Mouse (Mus musculus) midbrain, embryonic 14.5 days (tissue): ENCODE measurements around the gene Gm4450. TPM values are rescaled to one million over a fixed set of nuclear protein-coding genes. Genes with fewer than 3 reads are reported as not detected.

ENCODE experiments used
- ATAC-seq: fragments of 200-750 bp; cut with Nextera tagmentation; 2 replicates; pipeline ENCODE4 v1.8.0; 2017; ENCODE audit warnings: moderate number of reproducible peaks, moderate library complexity; ENCODE audit not compliant: low FRiP score, low TSS enrichment
- DNase-seq: peaks from one replicate; pipeline ENCODE4 v3.0.0-alpha.2; 2015
- H3K27ac ChIP-seq: fragments of 300-500 bp; sonication (generic); replicated peaks from 2 replicates; pipeline ENCODE4 v1.5.1; 2014; ENCODE audit warnings: mild to moderate bottlenecking, low read depth, low read length, moderate library complexity
- H3K27me3 ChIP-seq: fragments of 300-500 bp; sonication (generic); 2 replicates; pipeline ENCODE4 v1.6.1; 2014; ENCODE audit warnings: low read length, control low read depth, mixed read lengths; ENCODE audit not compliant: control insufficient read depth, insufficient read depth
- H3K36me3 ChIP-seq: fragments of 300-500 bp; sonication (generic); 2 replicates; pipeline ENCODE4 v1.6.1; 2014; ENCODE audit warnings: low read length, control low read depth; ENCODE audit not compliant: control insufficient read depth, insufficient read depth
- H3K4me1 ChIP-seq: fragments of 300-500 bp; sonication (generic); 2 replicates; pipeline ENCODE4 v1.6.1; 2014; ENCODE audit warnings: mild to moderate bottlenecking, antibody characterized with exemption, low read length, control low read depth; ENCODE audit not compliant: control insufficient read depth, insufficient read depth
- H3K4me2 ChIP-seq: fragments of 300-500 bp; sonication (generic); 2 replicates; pipeline ENCODE4 v1.6.1; 2014; ENCODE audit warnings: mild to moderate bottlenecking, low read length, moderate library complexity
- H3K4me3 ChIP-seq: fragments of 300-500 bp; sonication (generic); replicated peaks from 2 replicates; pipeline ENCODE4 v1.5.1; 2014; ENCODE audit warnings: low read depth, low read length
- H3K9ac ChIP-seq: fragments of 300-500 bp; sonication (generic); replicated peaks from 2 replicates; pipeline ENCODE4 v1.6.1; 2014; ENCODE audit warnings: mild to moderate bottlenecking, low read length, moderate library complexity
- H3K9me3 ChIP-seq: fragments of 300-500 bp; sonication (generic); 2 replicates; pipeline ENCODE4 v1.6.1; 2016; ENCODE audit warnings: low read length, control low read depth, mixed read lengths; ENCODE audit not compliant: control insufficient read depth
- WGBS: fragments of 180-500 bp; shearing (Covaris S2); extraction: QIAGEN DNeasy Blood & Tissue Kit; methylation state at CpG from one replicate; pipeline ENCODE4 v1.1.7; 2014; 5-methylcytosine and 5-hydroxymethylcytosine counted together
- polyA plus RNA-seq: library from polyadenylated mRNA; unstranded; fragments of >200 nt; fragmentation: Nextera tagmentation; extraction: Ambion mirVana; gene quantifications from 2 replicates; pipeline ENCODE4 v1.2.1, GENCODE M21; 2014

Gm4450 gene
- polyA plus RNA-seq, 1 experiment from 2014 or later: not detected

DNA sequence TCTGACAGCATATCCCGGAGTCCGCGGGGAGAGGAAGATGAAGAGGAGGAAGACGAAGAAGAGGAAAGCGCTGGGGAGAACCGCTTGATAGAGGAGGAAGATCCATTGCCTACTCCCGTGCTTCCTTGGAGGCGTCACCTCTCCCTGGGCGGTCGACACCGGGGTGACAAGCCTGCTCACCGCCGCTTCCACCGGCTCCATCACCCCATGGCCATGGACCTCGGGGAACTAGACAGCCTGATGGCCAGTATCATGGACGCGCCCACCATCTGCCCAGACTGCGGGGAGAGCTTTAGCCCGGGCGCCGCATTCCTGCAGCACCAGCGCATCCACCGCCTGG, 29.7 kb downstream of the Gm4450 start:
- Histone ChIP-seq H3K9ac (peak overlapping the region; percentile 44), H3K4me1 (peaks cover 20% of the 10 kb centered on the region; the same call in 1 of the 2 replicates), H3K27ac (0 out of 2 replicates have a peak overlapping the region, but pooled peaks have one; percentile 5), H3K27me3 (peaks cover 17% of the 10 kb centered on the region), H3K36me3 (peaks cover 8% of the 10 kb centered on the region; the same call in 1 of the 2 replicates), H3K9me3 (no peaks in the 10 kb centered on the region), H3K4me2 (peak overlapping the region; percentile 90), H3K4me3 (peak overlapping the region; percentile 46)
- ATAC-seq (no peak), DNase-seq (no peak)
- WGBS: under 1% methylated on average over 23 of the region's 23 CpGs

DNA sequence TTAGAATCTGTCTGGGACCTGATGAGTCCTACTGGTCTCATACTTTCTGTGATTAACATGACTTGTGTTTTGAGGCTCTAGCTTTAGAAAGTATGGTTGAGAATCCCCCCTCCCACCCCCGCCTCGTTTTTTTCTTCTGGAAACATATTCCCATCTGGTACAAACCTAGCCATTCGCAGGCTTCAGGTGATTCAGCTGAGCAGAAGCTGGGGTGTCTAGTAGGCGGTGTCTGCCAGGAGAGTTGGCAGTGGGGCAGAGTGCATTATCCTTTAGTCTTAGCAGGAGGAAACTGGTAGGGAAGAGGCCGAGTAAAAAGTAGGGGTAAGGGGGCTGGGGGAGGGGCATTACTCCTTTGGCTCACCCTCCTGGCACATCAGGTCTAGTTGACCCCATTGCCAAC, 30.2 kb downstream of the Gm4450 start:
- H3K27me3 ChIP-seq: peaks cover 17% of the 10 kb centered on the region
- no peaks in the 10 kb centered on the region for H3K9me3 ChIP-seq
- H3K9ac ChIP-seq: no peak overlapping the region
- peaks cover 8% of the 10 kb centered on the region; the same call in 1 of the 2 replicates for H3K36me3 ChIP-seq
- WGBS: 44% methylated on average over 5 of the region's 5 CpGs
- ATAC-seq (0 out of 2 replicates have a peak, but pooled peaks have one; percentile 1), DNase-seq (no peak)
- H3K4me1 ChIP-seq: peaks cover 20% of the 10 kb centered on the region; the same call in 1 of the 2 replicates
- peak overlapping the region; percentile 90 for H3K4me2 ChIP-seq
- H3K27ac ChIP-seq: no peak overlapping the region
- H3K4me3 ChIP-seq: peak overlapping the region; percentile 46; the same call in 1 of the 2 replicates

DNA sequence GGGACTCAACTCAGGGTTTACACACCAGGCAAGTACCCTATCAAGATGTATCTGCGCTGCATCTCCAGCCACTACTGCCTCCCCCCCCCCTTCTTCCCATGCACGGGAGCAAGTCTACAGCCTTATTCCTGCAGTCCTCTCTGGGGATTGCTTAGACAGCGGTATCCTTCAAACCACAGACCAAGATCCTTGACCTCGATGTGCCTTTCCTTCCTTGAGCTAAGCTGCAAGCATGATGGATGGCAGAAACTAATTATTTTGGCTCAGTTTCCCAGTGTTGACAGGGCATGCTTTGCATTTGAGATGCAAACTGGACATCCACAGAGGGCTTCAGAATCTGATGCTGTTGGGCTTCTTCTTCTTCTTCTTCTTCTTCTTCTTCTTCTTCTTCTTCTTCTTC, 34.0 kb downstream of the Gm4450 start:
- DNase-seq (no peak), ATAC-seq (no peak)
- no peak overlapping the region for H3K27ac ChIP-seq
- H3K4me2 ChIP-seq: no peak overlapping the region
- H3K36me3 ChIP-seq: peaks cover 8% of the 10 kb centered on the region; the same call in 1 of the 2 replicates
- 94% methylated on average over 4 of the region's 4 CpGs for WGBS
- peaks cover 10% of the 10 kb centered on the region; the same call in 1 of the 2 replicates for H3K4me1 ChIP-seq
- no peak overlapping the region for H3K4me3 ChIP-seq
- no peak overlapping the region for H3K9ac ChIP-seq
- H3K27me3 ChIP-seq: peaks cover 4% of the 10 kb centered on the region; the same call in 1 of the 2 replicates
- H3K9me3 ChIP-seq: no peaks in the 10 kb centered on the region

DNA sequence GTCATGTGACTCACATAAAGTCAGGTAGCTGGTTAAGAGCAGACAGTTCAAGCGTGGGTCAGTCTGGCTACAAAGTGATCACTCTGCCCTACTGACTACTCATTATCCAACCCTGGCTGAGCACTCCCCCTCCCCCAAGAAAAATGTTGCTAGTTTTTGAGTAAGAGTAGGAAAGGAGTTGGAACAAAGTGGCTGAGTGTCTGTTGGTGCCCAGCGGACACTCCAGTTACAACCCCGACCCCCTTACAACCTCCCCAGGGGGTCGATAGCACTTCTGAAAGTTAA, 37.2 kb downstream of the Gm4450 start:
- no peak overlapping the region for H3K4me3 ChIP-seq
- no peaks in the 10 kb centered on the region for H3K4me1 ChIP-seq
- no peak overlapping the region for H3K27ac ChIP-seq
- no peaks in the 10 kb centered on the region for H3K9me3 ChIP-seq
- no peak overlapping the region for H3K4me2 ChIP-seq
- no peak overlapping the region for H3K9ac ChIP-seq
- no peaks in the 10 kb centered on the region for H3K36me3 ChIP-seq
- DNase-seq: no peak
- ATAC-seq: no peak
- H3K27me3 ChIP-seq: no peaks in the 10 kb centered on the region
- 48% methylated on average over 4 of the region's 4 CpGs for WGBS

DNA sequence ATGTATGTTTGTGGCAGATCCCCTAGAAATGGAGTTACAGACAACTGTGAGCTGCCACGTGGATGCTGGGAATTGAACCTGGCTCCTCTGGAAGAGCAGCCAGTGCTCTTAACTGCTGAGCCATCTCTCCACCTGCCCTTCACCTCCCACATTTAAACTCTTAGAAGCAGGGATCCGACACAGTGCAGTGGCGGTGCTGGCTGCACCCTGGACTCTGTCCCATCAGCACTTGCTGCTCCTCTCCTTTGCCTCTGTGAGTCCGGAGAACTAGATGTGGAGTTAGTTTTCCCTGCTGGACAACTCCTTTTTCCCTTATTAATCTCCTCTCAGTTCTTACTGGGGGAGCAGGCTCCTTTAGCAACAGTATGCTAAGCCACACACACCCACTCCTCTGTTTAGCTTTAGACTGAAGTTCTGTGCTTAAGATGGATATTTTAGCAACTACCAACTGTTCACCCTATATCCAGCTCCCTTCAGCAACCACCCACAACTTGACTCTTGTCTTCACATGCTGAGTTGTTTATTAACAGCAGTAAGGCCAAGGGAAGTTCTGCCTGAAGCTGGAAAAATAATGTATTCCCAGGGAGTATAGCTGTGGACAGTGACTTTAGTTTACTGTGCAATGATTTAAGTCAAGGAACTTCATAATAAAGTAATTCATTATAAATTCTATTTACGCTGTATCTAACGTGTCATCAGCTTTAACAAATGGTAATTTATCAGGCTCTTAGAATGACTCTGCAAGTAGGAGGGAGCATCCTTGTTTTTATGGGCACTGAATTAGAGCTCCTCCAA, 37.7 kb downstream of the Gm4450 start:
- DNase-seq (no peak), ATAC-seq (no peak)
- Histone ChIP-seq H3K27me3 (no peaks in the 10 kb centered on the region), H3K4me1 (no peaks in the 10 kb centered on the region), H3K9ac (no peak overlapping the region), H3K36me3 (no peaks in the 10 kb centered on the region), H3K9me3 (no peaks in the 10 kb centered on the region), H3K27ac (no peak overlapping the region), H3K4me3 (no peak overlapping the region), H3K4me2 (no peak overlapping the region)
- 75% methylated on average over 6 of the region's 6 CpGs for WGBS

DNA sequence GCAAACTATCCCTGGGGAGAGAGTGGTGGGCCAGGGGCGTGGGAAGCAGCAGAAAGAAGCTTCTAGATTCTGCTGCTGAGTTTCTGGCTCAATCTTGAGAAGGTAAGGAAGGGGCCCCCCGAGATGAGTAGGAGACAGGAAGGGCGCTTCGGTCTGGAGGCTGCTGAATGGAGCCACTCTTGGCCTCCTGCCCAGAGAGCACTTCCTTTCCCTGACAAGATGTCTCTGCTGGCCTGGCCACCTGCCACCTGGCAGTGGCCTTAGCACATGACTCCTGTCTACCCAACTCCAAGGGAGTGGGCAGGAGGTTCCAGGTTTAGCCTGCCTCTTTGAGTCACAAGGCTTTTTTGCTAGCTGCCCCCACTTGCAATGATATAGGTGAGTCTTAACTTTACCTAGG, 39.6 kb downstream of the Gm4450 start:
- DNase-seq (peak; percentile 62), ATAC-seq (no peak)
- 71% methylated on average over 4 of the region's 4 CpGs for WGBS
- Histone ChIP-seq H3K9me3 (no peaks in the 10 kb centered on the region), H3K27ac (no peak overlapping the region), H3K4me2 (no peak overlapping the region), H3K9ac (no peak overlapping the region), H3K36me3 (0 out of 2 replicates have a peak, but pooled peaks cover 2% of the 10 kb centered on the region), H3K4me1 (no peaks in the 10 kb centered on the region), H3K4me3 (no peak overlapping the region), H3K27me3 (no peaks in the 10 kb centered on the region)

DNA sequence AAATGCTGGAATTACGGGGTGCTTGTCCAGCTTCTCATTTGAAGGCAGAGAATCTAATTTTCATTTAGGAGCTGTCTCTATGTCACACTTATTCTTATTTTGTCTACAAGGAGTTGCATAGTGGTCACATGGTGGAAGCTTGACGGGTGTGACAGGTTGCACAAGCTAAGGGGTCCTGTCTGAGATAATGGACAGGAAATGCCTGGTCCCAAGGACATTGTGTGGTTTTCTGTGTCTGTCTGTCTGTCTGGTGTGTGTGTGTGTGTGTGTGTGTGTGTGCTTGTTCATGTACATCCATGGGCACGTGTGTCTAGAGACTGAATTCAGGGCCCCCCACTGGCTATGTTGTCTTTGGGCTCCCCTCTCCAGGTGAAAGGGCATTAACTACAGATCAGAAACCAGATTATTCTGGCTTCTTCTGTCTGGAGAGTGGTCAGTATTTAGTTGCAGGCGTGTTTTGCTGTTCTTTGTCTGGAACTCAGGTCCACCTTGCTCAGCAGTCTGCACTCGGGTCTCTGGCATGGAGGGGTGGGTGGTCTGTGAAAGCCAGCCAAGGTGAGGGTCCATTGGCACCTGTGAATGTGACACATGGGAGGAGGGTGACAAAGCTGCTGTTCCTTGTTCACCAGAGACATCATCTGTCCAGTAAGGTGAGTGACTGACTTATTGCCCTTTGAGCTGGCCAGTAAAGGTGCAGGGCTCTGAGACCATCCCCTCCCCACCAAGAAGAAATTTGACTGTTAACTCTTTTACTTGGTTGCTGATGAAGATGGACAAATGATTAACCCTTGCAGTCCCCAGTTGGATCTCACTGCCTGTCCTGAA, 40.3 kb downstream of the Gm4450 start:
- H3K4me1 ChIP-seq: no peaks in the 10 kb centered on the region
- WGBS: 81% methylated on average over 5 of the region's 5 CpGs
- ATAC-seq (no peak), DNase-seq (no peak)
- no peak overlapping the region for H3K27ac ChIP-seq
- 0 out of 2 replicates have a peak, but pooled peaks cover 4% of the 10 kb centered on the region for H3K36me3 ChIP-seq
- H3K4me2 ChIP-seq: no peak overlapping the region
- no peak overlapping the region for H3K9ac ChIP-seq
- no peaks in the 10 kb centered on the region for H3K9me3 ChIP-seq
- H3K27me3 ChIP-seq: no peaks in the 10 kb centered on the region
- H3K4me3 ChIP-seq: no peak overlapping the region

DNA sequence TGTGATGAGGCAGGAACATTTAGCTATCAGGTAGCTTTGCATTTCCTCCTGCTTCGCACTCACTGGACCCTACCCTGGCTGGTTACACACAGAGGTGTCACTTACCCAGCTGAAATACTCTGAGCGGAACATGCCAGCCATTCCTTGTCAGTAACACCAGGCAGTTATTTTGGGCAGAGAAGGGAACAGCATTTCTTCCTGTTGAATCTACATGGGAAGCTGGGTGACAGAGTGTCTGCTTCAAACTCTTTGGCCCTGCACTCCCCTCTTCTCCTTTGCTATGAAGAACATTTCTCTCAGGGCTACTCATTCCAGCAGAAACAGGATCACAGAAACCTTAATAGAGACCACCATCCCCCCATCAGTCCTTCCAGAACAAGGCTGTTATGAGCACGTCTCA, 42.6 kb downstream of the Gm4450 start:
- WGBS: 98% methylated on average over 3 of the region's 3 CpGs
- Histone ChIP-seq H3K4me1 (no peaks in the 10 kb centered on the region), H3K9ac (no peak overlapping the region), H3K36me3 (0 out of 2 replicates have a peak, but pooled peaks cover 4% of the 10 kb centered on the region), H3K4me3 (no peak overlapping the region), H3K4me2 (no peak overlapping the region), H3K27ac (no peak overlapping the region), H3K9me3 (no peaks in the 10 kb centered on the region), H3K27me3 (no peaks in the 10 kb centered on the region)
- no peak for DNase-seq
- no peak for ATAC-seq
